ENCODE assay signal across 20 mouse cellular contexts in genomic region chr1:98523537-98523936, GRCm38 (mm10).
DNase-seq lines count a peak whose midpoint lies in the region; ATAC-seq and TF ChIP-seq lines count a peak whose summit lies in the region.
"Had no signal": no experiment of that assay in that cellular context is flagged by ENCODE, and none has a peak within 500 bp of the region (broad histone marks: within the 10 kb centered on the region; RNA-seq: fewer than 3 reads in every experiment).

No protein-coding gene starts in this region.

- DNase-seq in layer of hippocampus, adult 2 months (ENCODE audit: low spot score in 2 of 2), result no peak
- no peak for DNase-seq in layer of hippocampus, postnatal 36 days
- DNase-seq in 3T3-L1 (ENCODE audit: low read depth, low spot score), result peak; percentile 11
- DNase-seq in heart, embryonic 10.5 days (ENCODE audit: low spot score), result no peak
- no peak for DNase-seq in cerebellum, adult 11-12 months
- DNase-seq: adrenal gland, postnatal 25 days; cerebellum, adult 9-11 months; gastrocnemius, postnatal 10 days; heart, adult 18-20 months; kidney, postnatal 10 days; layer of hippocampus, adult 9-11 months; right cerebral cortex, postnatal 14 days; thymus, postnatal 14 days had no signal

- no peaks in the 10 kb centered on the region for H3K9me3 ChIP-seq in forebrain, embryonic 13.5 days (replicated peaks)
- no peaks in the 10 kb centered on the region for H3K9me3 ChIP-seq in forebrain, embryonic 12.5 days
- H3K9me3 ChIP-seq in forebrain, embryonic 16.5 days (ENCODE audit: control insufficient read depth, low read length), result no peaks in the 10 kb centered on the region
- no peaks in the 10 kb centered on the region for H3K9me3 ChIP-seq in heart, embryonic 10.5 days
- H3K9me3 ChIP-seq: embryonic facial prominence, embryonic 15.5 days; heart, embryonic 15.5 days; limb, embryonic 15.5 days; midbrain, embryonic 12.5 days had no signal

- no peaks in the 10 kb centered on the region for H3K4me1 ChIP-seq in forebrain, embryonic 13.5 days
- H3K4me1 ChIP-seq in forebrain, embryonic 12.5 days, result no peaks in the 10 kb centered on the region
- no peaks in the 10 kb centered on the region for H3K4me1 ChIP-seq in forebrain, embryonic 16.5 days (replicated peaks; ENCODE audit: control insufficient read depth, insufficient read depth, low read length)
- no peaks in the 10 kb centered on the region for H3K4me1 ChIP-seq in heart, embryonic 10.5 days
- H3K4me1 ChIP-seq: embryonic facial prominence, embryonic 15.5 days; heart, embryonic 15.5 days; limb, embryonic 15.5 days; midbrain, embryonic 12.5 days had no signal

- H3K4me2 ChIP-seq in forebrain, embryonic 13.5 days, result no peak overlapping the region
- no peak overlapping the region for H3K4me2 ChIP-seq in forebrain, embryonic 12.5 days
- no peak overlapping the region for H3K4me2 ChIP-seq in forebrain, embryonic 16.5 days (ENCODE audit: low read length)
- H3K4me2 ChIP-seq: embryonic facial prominence, embryonic 15.5 days; heart, embryonic 15.5 days; limb, embryonic 15.5 days; midbrain, embryonic 12.5 days had no signal

- peak; percentile 70 for TF ChIP-seq CTCF in layer of hippocampus, adult 2 months (conservative IDR thresholded peaks at IDR 0.05)

- no peak overlapping the region for H3K27ac ChIP-seq in forebrain, embryonic 13.5 days
- no peak overlapping the region for H3K27ac ChIP-seq in forebrain, embryonic 12.5 days
- no peak overlapping the region for H3K27ac ChIP-seq in layer of hippocampus, adult 2 months
- no peak overlapping the region for H3K27ac ChIP-seq in forebrain, embryonic 16.5 days (ENCODE audit: low read length)
- H3K27ac ChIP-seq in heart, embryonic 10.5 days, result no peak overlapping the region
- H3K27ac ChIP-seq: embryonic facial prominence, embryonic 15.5 days; heart, embryonic 15.5 days; limb, embryonic 15.5 days; midbrain, embryonic 12.5 days had no signal

- H3K36me3 ChIP-seq in forebrain, embryonic 13.5 days (ENCODE audit: poor library complexity, severe bottlenecking), result no peaks in the 10 kb centered on the region
- H3K36me3 ChIP-seq in forebrain, embryonic 12.5 days (replicated peaks), result no peaks in the 10 kb centered on the region
- H3K36me3 ChIP-seq in forebrain, embryonic 16.5 days (ENCODE audit: control insufficient read depth, insufficient read depth), result no peaks in the 10 kb centered on the region
- no peaks in the 10 kb centered on the region for H3K36me3 ChIP-seq in heart, embryonic 10.5 days
- H3K36me3 ChIP-seq: embryonic facial prominence, embryonic 15.5 days; heart, embryonic 15.5 days; limb, embryonic 15.5 days; midbrain, embryonic 12.5 days had no signal

- H3K4me3 ChIP-seq in forebrain, embryonic 13.5 days, result no peak overlapping the region
- H3K4me3 ChIP-seq in forebrain, embryonic 12.5 days (replicated peaks), result no peak overlapping the region
- H3K4me3 ChIP-seq in layer of hippocampus, adult 2 months, result no peak overlapping the region
- no peak overlapping the region for H3K4me3 ChIP-seq in forebrain, embryonic 16.5 days (replicated peaks; ENCODE audit: low read length)
- no peak overlapping the region for H3K4me3 ChIP-seq in heart, embryonic 10.5 days
- H3K4me3 ChIP-seq: embryonic facial prominence, embryonic 15.5 days; heart, embryonic 15.5 days; limb, embryonic 15.5 days; midbrain, embryonic 12.5 days had no signal

- no peaks in the 10 kb centered on the region for H3K27me3 ChIP-seq in forebrain, embryonic 13.5 days
- no peaks in the 10 kb centered on the region for H3K27me3 ChIP-seq in forebrain, embryonic 12.5 days
- no peaks in the 10 kb centered on the region for H3K27me3 ChIP-seq in forebrain, embryonic 16.5 days (replicated peaks; ENCODE audit: control insufficient read depth, insufficient read depth, low read length)
- no peaks in the 10 kb centered on the region for H3K27me3 ChIP-seq in heart, embryonic 10.5 days (ENCODE audit: insufficient read depth, poor library complexity, severe bottlenecking)
- H3K27me3 ChIP-seq: embryonic facial prominence, embryonic 15.5 days; heart, embryonic 15.5 days; limb, embryonic 15.5 days; midbrain, embryonic 12.5 days had no signal

- H3K9ac ChIP-seq in forebrain, embryonic 13.5 days, result no peak overlapping the region
- no peak overlapping the region for H3K9ac ChIP-seq in forebrain, embryonic 12.5 days
- H3K9ac ChIP-seq in forebrain, embryonic 16.5 days (replicated peaks; ENCODE audit: low read depth, low read length), result no peak overlapping the region
- H3K9ac ChIP-seq: embryonic facial prominence, embryonic 15.5 days; heart, embryonic 15.5 days; limb, embryonic 15.5 days; midbrain, embryonic 12.5 days had no signal

- ATAC-seq in forebrain, embryonic 13.5 days, result 0 out of 2 replicates have a peak, but pooled peaks have one; percentile 24
- no peak for ATAC-seq in forebrain, embryonic 12.5 days (ENCODE audit: low FRiP score)
- peak; percentile 31; the same call in 1 of the 2 replicates for ATAC-seq in forebrain, embryonic 16.5 days
